Mouse (Mus musculus) forebrain, embryonic 12.5 days (tissue): ENCODE measurements at regions not wholly inside any gene's neighbourhood (a gene's known extent, or its start where the extent isn't known, plus 50 kb on each side); places are given as distances from the start of the nearest gene placed in this dataset.

Experiments used
- ATAC-seq: fragments of 200-750 bp; cut with Nextera tagmentation; 2 replicates; pipeline ENCODE4 v1.8.0; 2017; ENCODE audit warnings: moderate TSS enrichment; ENCODE audit not compliant: low FRiP score
- H3K27ac ChIP-seq: fragments of 300-500 bp; sonication (generic); 2 replicates; pipeline ENCODE4 v1.5.1; 2016; ENCODE audit warnings: mild to moderate bottlenecking
- H3K27me3 ChIP-seq: fragments of 300-500 bp; sonication (generic); 2 replicates; pipeline ENCODE4 v1.6.1; 2016; ENCODE audit warnings: mild to moderate bottlenecking
- H3K36me3 ChIP-seq: fragments of 300-500 bp; sonication (generic); replicated peaks from 2 replicates; pipeline ENCODE4 v1.6.1; 2016; ENCODE audit warnings: mild to moderate bottlenecking
- H3K4me1 ChIP-seq: fragments of 300-500 bp; sonication (generic); 2 replicates; pipeline ENCODE4 v1.6.1; 2016
- H3K4me2 ChIP-seq: fragments of 300-500 bp; sonication (generic); 2 replicates; pipeline ENCODE4 v1.6.1; 2016; ENCODE audit warnings: mild to moderate bottlenecking, moderate library complexity
- H3K4me3 ChIP-seq: fragments of 300-500 bp; sonication (generic); replicated peaks from 2 replicates; pipeline ENCODE4 v1.5.1; 2016; ENCODE audit warnings: mild to moderate bottlenecking
- H3K9ac ChIP-seq: fragments of 300-500 bp; sonication (generic); 2 replicates; pipeline ENCODE4 v1.6.1; 2016; ENCODE audit warnings: mild to moderate bottlenecking
- H3K9me3 ChIP-seq: fragments of 300-500 bp; sonication (generic); 2 replicates; pipeline ENCODE4 v1.6.1; 2016
- WGBS: fragments of 180-500 bp; shearing (Covaris S2); methylation state at CpG from one replicate; pipeline ENCODE4 v1.1.7; 2016; 5-methylcytosine and 5-hydroxymethylcytosine counted together

- Histone ChIP-seq H3K27ac (no peak overlapping the region), H3K4me3 (no peak overlapping the region), H3K4me1 (no peaks in the 10 kb centered on the region), H3K27me3 (no peaks in the 10 kb centered on the region), H3K36me3 (no peaks in the 10 kb centered on the region), H3K9me3 (no peaks in the 10 kb centered on the region), H3K4me2 (no peak overlapping the region), H3K9ac (no peak overlapping the region)
- no peak for ATAC-seq
- WGBS = 67% methylated on average over 3 of the region's 3 CpGs
Measured at GRCm38 (mm10) chr5:41476001-41476400, 232.0 kb downstream of the Rab28 start.

- WGBS = 83% methylated on average over 2 of the region's 2 CpGs
- Histone ChIP-seq H3K27me3 (no peaks in the 10 kb centered on the region), H3K9ac (no peak overlapping the region), H3K27ac (no peak overlapping the region), H3K9me3 (no peaks in the 10 kb centered on the region), H3K36me3 (no peaks in the 10 kb centered on the region), H3K4me3 (no peak overlapping the region), H3K4me1 (no peaks in the 10 kb centered on the region), H3K4me2 (no peak overlapping the region)
- ATAC-seq = no peak
Measured at GRCm38 (mm10) chr5:41445512-41446005, 262.4 kb downstream of the Rab28 start.

- Histone ChIP-seq H3K27me3 (no peaks in the 10 kb centered on the region), H3K9me3 (no peaks in the 10 kb centered on the region), H3K4me1 (no peaks in the 10 kb centered on the region), H3K4me3 (no peak overlapping the region), H3K27ac (no peak overlapping the region), H3K4me2 (no peak overlapping the region), H3K36me3 (no peaks in the 10 kb centered on the region), H3K9ac (no peak overlapping the region)
- 94% methylated on average over 1 of the region's 1 CpGs for WGBS
- ATAC-seq = no peak
Measured at GRCm38 (mm10) chr5:41441081-41441480, 266.9 kb downstream of the Rab28 start.

- ATAC-seq = no peak
- Histone ChIP-seq H3K27me3 (no peaks in the 10 kb centered on the region), H3K27ac (no peak overlapping the region), H3K9me3 (no peaks in the 10 kb centered on the region), H3K36me3 (no peaks in the 10 kb centered on the region), H3K4me3 (no peak overlapping the region), H3K4me1 (no peaks in the 10 kb centered on the region), H3K4me2 (no peak overlapping the region), H3K9ac (no peak overlapping the region)
- 73% methylated on average over 6 of the region's 6 CpGs for WGBS
Measured at GRCm38 (mm10) chr5:41419121-41419874, 288.7 kb downstream of the Rab28 start.

GRCm38 (mm10) chr5:41409070-41409668 lies 298.8 kb downstream of the Rab28 start:
- ATAC-seq = no peak
- Histone ChIP-seq H3K36me3 (no peaks in the 10 kb centered on the region), H3K9me3 (no peaks in the 10 kb centered on the region), H3K4me3 (no peak overlapping the region), H3K9ac (no peak overlapping the region), H3K4me1 (no peaks in the 10 kb centered on the region), H3K27me3 (no peaks in the 10 kb centered on the region), H3K4me2 (no peak overlapping the region), H3K27ac (no peak overlapping the region)
- WGBS = 78% methylated on average over 6 of the region's 6 CpGs

- peak; percentile 65; the same call in 1 of the 2 replicates for ATAC-seq
- H3K27ac ChIP-seq = 0 out of 2 replicates have a peak overlapping the region, but pooled peaks have one; percentile 46
- H3K27me3 ChIP-seq = no peaks in the 10 kb centered on the region
- H3K4me2 ChIP-seq = no peak overlapping the region
- WGBS = 64% methylated on average over 14 of the region's 14 CpGs
- no peaks in the 10 kb centered on the region for H3K9me3 ChIP-seq
- H3K9ac ChIP-seq = no peak overlapping the region
- no peak overlapping the region for H3K4me3 ChIP-seq
- peaks cover 6% of the 10 kb centered on the region; the same call in 1 of the 2 replicates for H3K4me1 ChIP-seq
- H3K36me3 ChIP-seq = no peaks in the 10 kb centered on the region
Measured at GRCm38 (mm10) chr5:41392802-41393234, 315.1 kb downstream of the Rab28 start.

GRCm38 (mm10) chr5:41392137-41392554 lies 315.8 kb downstream of the Rab28 start:
- peak; percentile 76 for ATAC-seq
- no peaks in the 10 kb centered on the region for H3K36me3 ChIP-seq
- no peaks in the 10 kb centered on the region for H3K9me3 ChIP-seq
- no peak overlapping the region for H3K9ac ChIP-seq
- no peak overlapping the region for H3K4me3 ChIP-seq
- H3K27ac ChIP-seq = peak overlapping the region; percentile 37
- no peaks in the 10 kb centered on the region for H3K27me3 ChIP-seq
- WGBS = 37% methylated on average over 9 of the region's 9 CpGs
- peaks cover 6% of the 10 kb centered on the region; the same call in 1 of the 2 replicates for H3K4me1 ChIP-seq
- no peak overlapping the region for H3K4me2 ChIP-seq

GRCm38 (mm10) chr5:41373409-41373808 lies 334.5 kb downstream of the Rab28 start:
- ATAC-seq = no peak
- H3K27me3 ChIP-seq = no peaks in the 10 kb centered on the region
- H3K36me3 ChIP-seq = no peaks in the 10 kb centered on the region
- H3K9ac ChIP-seq = no peak overlapping the region
- WGBS = 82% methylated on average over 3 of the region's 3 CpGs
- no peaks in the 10 kb centered on the region for H3K9me3 ChIP-seq
- H3K4me3 ChIP-seq = no peak overlapping the region
- no peak overlapping the region for H3K4me2 ChIP-seq
- H3K4me1 ChIP-seq = no peaks in the 10 kb centered on the region
- H3K27ac ChIP-seq = no peak overlapping the region

- H3K4me3 ChIP-seq = no peak overlapping the region
- no peak overlapping the region for H3K4me2 ChIP-seq
- no peak for ATAC-seq
- H3K9me3 ChIP-seq = no peaks in the 10 kb centered on the region
- WGBS = 84% methylated on average over 4 of the region's 4 CpGs
- no peaks in the 10 kb centered on the region for H3K36me3 ChIP-seq
- H3K4me1 ChIP-seq = no peaks in the 10 kb centered on the region
- no peaks in the 10 kb centered on the region for H3K27me3 ChIP-seq
- H3K27ac ChIP-seq = no peak overlapping the region
- no peak overlapping the region for H3K9ac ChIP-seq
Measured at GRCm38 (mm10) chr5:41371461-41371860, 336.5 kb downstream of the Rab28 start.

GRCm38 (mm10) chr5:41370356-41370755 lies 337.6 kb downstream of the Rab28 start:
- Histone ChIP-seq H3K4me3 (no peak overlapping the region), H3K9me3 (no peaks in the 10 kb centered on the region), H3K36me3 (no peaks in the 10 kb centered on the region), H3K4me1 (no peaks in the 10 kb centered on the region), H3K27ac (no peak overlapping the region), H3K4me2 (no peak overlapping the region), H3K9ac (no peak overlapping the region), H3K27me3 (no peaks in the 10 kb centered on the region)
- no peak for ATAC-seq
- WGBS = 72% methylated on average over 4 of the region's 4 CpGs

- H3K27me3 ChIP-seq = no peaks in the 10 kb centered on the region
- no peaks in the 10 kb centered on the region for H3K4me1 ChIP-seq
- no peaks in the 10 kb centered on the region for H3K36me3 ChIP-seq
- no peak overlapping the region for H3K27ac ChIP-seq
- H3K4me3 ChIP-seq = no peak overlapping the region
- WGBS = 60% methylated on average over 3 of the region's 3 CpGs
- H3K9ac ChIP-seq = no peak overlapping the region
- no peak overlapping the region for H3K4me2 ChIP-seq
- H3K9me3 ChIP-seq = no peaks in the 10 kb centered on the region
- ATAC-seq = no peak
Measured at GRCm38 (mm10) chr5:41369907-41370306, 338.1 kb downstream of the Rab28 start.

GRCm38 (mm10) chr5:41365883-41366282 lies 342.1 kb downstream of the Rab28 start:
- H3K9ac ChIP-seq = no peak overlapping the region
- H3K4me2 ChIP-seq = no peak overlapping the region
- no peak for ATAC-seq
- H3K27ac ChIP-seq = no peak overlapping the region
- H3K4me3 ChIP-seq = no peak overlapping the region
- no peaks in the 10 kb centered on the region for H3K9me3 ChIP-seq
- no peaks in the 10 kb centered on the region for H3K27me3 ChIP-seq
- H3K36me3 ChIP-seq = no peaks in the 10 kb centered on the region
- 89% methylated on average over 4 of the region's 4 CpGs for WGBS
- no peaks in the 10 kb centered on the region for H3K4me1 ChIP-seq

- Histone ChIP-seq H3K4me2 (no peak overlapping the region), H3K4me1 (no peaks in the 10 kb centered on the region), H3K9ac (no peak overlapping the region), H3K9me3 (no peaks in the 10 kb centered on the region), H3K27me3 (no peaks in the 10 kb centered on the region), H3K27ac (no peak overlapping the region), H3K36me3 (no peaks in the 10 kb centered on the region), H3K4me3 (no peak overlapping the region)
- WGBS = 76% methylated on average over 2 of the region's 2 CpGs
- no peak for ATAC-seq
Measured at GRCm38 (mm10) chr5:41348410-41348821, 359.5 kb downstream of the Rab28 start.
